Mouse (Mus musculus) heart, postnatal 0 days (tissue): ENCODE measurements around the gene Ndufs4.

Source experiments
- CTCF ChIP-seq: IDR thresholded peaks from 2 replicates; pipeline ENCODE4 v1.5.1; 2016; ENCODE audit warnings: antibody characterized with exemption, control low read depth, low read depth
- EP300 ChIP-seq: IDR thresholded peaks from 2 replicates; pipeline ENCODE4 v1.6.1; 2016; ENCODE audit warnings: antibody characterized with exemption, low read depth

DNA sequence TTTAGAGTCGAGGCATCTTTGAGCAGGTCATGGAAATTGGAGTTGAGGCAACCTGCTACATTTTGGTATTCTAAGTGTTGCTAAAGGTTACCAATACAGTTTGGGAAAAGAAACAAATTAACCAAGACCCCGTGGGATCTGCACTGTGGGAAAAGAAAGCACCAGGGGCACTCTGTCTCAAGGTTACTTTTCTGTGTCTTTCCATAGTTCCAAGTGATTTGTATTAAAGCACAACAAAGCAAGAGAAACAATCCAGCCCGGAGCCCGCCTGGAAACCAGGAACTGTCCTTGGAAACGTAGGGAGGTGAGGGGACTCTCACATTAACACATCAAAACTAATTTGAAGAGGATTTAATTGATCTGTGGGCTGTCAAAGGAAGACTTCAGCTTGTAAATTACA, 18.8 kb upstream of the Ndufs4 start:
- TF ChIP-seq EP300 (no peak), CTCF (no peak)
